Mouse (Mus musculus): Measurements from ENCODE around the gene 2510039O18Rik. TPM values are rescaled to one million over a fixed set of nuclear protein-coding genes. Genes with fewer than 3 reads are reported as not detected.

Gene 2510039O18Rik
- polyA plus RNA-seq, 1 experiment from 2014 or later, result 12.1 TPM

- Histone ChIP-seq H3K9ac (no peak overlapping the region), H3K4me2 (0 out of 2 replicates have a peak overlapping the region, but pooled peaks have one; percentile 24), H3K4me1 (replicated peaks) (peaks cover 56% of the 10 kb centered on the region), H3K9me3 (replicated peaks) (no peaks in the 10 kb centered on the region), H3K27ac (peak overlapping the region; percentile 82), H3K36me3 (no peaks in the 10 kb centered on the region), H3K27me3 (0 out of 2 replicates have a peak, but pooled peaks cover 4% of the 10 kb centered on the region), H3K4me3 (no peak overlapping the region)
- no peak for ATAC-seq (replicated peaks; ENCODE audit: insufficient number of reproducible peaks, insufficient read depth, low FRiP score, low read depth)
- WGBS, result 51% methylated on average over 6 of the region's 6 CpGs
Observed at GRCm38 (mm10) chr4:147962781-147963180, 22.1 kb downstream of the 2510039O18Rik start.

GRCm38 (mm10) chr4:147963623-147964022 lies 22.9 kb downstream of the 2510039O18Rik start:
- Histone ChIP-seq H3K9me3 (replicated peaks) (no peaks in the 10 kb centered on the region), H3K4me2 (peak overlapping the region; percentile 24; the same call in 1 of the 2 replicates), H3K4me1 (replicated peaks) (peaks cover 56% of the 10 kb centered on the region), H3K27ac (peak overlapping the region; percentile 82), H3K4me3 (no peak overlapping the region), H3K36me3 (no peaks in the 10 kb centered on the region), H3K27me3 (0 out of 2 replicates have a peak, but pooled peaks cover 4% of the 10 kb centered on the region), H3K9ac (no peak overlapping the region)
- ATAC-seq (replicated peaks; ENCODE audit: insufficient number of reproducible peaks, insufficient read depth, low FRiP score, low read depth), result peak; percentile 51
- 53% methylated on average over 15 of the region's 15 CpGs for WGBS

GRCm38 (mm10) chr4:147965712-147966111 lies 25.0 kb downstream of the 2510039O18Rik start:
- peak overlapping the region; percentile 34 for H3K4me2 ChIP-seq
- peak; percentile 73 for ATAC-seq (replicated peaks; ENCODE audit: insufficient number of reproducible peaks, insufficient read depth, low FRiP score, low read depth)
- H3K36me3 ChIP-seq, result no peaks in the 10 kb centered on the region
- H3K9me3 ChIP-seq (replicated peaks), result no peaks in the 10 kb centered on the region
- no peak overlapping the region for H3K4me3 ChIP-seq
- H3K27me3 ChIP-seq, result 0 out of 2 replicates have a peak, but pooled peaks cover 7% of the 10 kb centered on the region
- H3K9ac ChIP-seq, result no peak overlapping the region
- 33% methylated on average over 7 of the region's 7 CpGs for WGBS
- peak overlapping the region; percentile 81 for H3K27ac ChIP-seq
- H3K4me1 ChIP-seq (replicated peaks), result peaks cover 62% of the 10 kb centered on the region

GRCm38 (mm10) chr4:147968816-147969215 lies 28.1 kb downstream of the 2510039O18Rik start:
- ATAC-seq (replicated peaks; ENCODE audit: insufficient number of reproducible peaks, insufficient read depth, low FRiP score, low read depth), result no peak
- Histone ChIP-seq H3K4me2 (peak overlapping the region; percentile 55), H3K4me3 (peak overlapping the region; percentile 28; the same call in 1 of the 2 replicates), H3K9me3 (replicated peaks) (no peaks in the 10 kb centered on the region), H3K27ac (peak overlapping the region; percentile 97), H3K4me1 (replicated peaks) (peaks cover 45% of the 10 kb centered on the region), H3K9ac (peak overlapping the region; percentile 41; the same call in 1 of the 2 replicates), H3K27me3 (0 out of 2 replicates have a peak, but pooled peaks cover 7% of the 10 kb centered on the region), H3K36me3 (no peaks in the 10 kb centered on the region)
- 31% methylated on average over 2 of the region's 2 CpGs for WGBS

- Histone ChIP-seq H3K4me2 (peak overlapping the region; percentile 55), H3K4me3 (peak overlapping the region; percentile 28), H3K36me3 (no peaks in the 10 kb centered on the region), H3K9me3 (replicated peaks) (no peaks in the 10 kb centered on the region), H3K27me3 (0 out of 2 replicates have a peak, but pooled peaks cover 7% of the 10 kb centered on the region), H3K27ac (peak overlapping the region; percentile 97), H3K9ac (peak overlapping the region; percentile 41; the same call in 1 of the 2 replicates), H3K4me1 (replicated peaks) (peaks cover 40% of the 10 kb centered on the region)
- peak; percentile 81 for ATAC-seq (replicated peaks; ENCODE audit: insufficient number of reproducible peaks, insufficient read depth, low FRiP score, low read depth)
- 14% methylated on average over 9 of the region's 9 CpGs for WGBS
Observed at GRCm38 (mm10) chr4:147969337-147969736, 28.6 kb downstream of the 2510039O18Rik start.

GRCm38 (mm10) chr4:147976237-147976636 lies 35.5 kb downstream of the 2510039O18Rik start:
- Histone ChIP-seq H3K27me3 (0 out of 2 replicates have a peak, but pooled peaks cover 4% of the 10 kb centered on the region), H3K4me1 (replicated peaks) (peaks cover 9% of the 10 kb centered on the region), H3K9me3 (replicated peaks) (no peaks in the 10 kb centered on the region), H3K4me3 (no peak overlapping the region), H3K36me3 (no peaks in the 10 kb centered on the region), H3K9ac (no peak overlapping the region), H3K27ac (no peak overlapping the region), H3K4me2 (no peak overlapping the region)
- WGBS, result 44% methylated on average over 3 of the region's 3 CpGs
- ATAC-seq (replicated peaks; ENCODE audit: insufficient number of reproducible peaks, insufficient read depth, low FRiP score, low read depth), result no peak

- Histone ChIP-seq H3K9me3 (replicated peaks) (no peaks in the 10 kb centered on the region), H3K27ac (no peak overlapping the region), H3K4me2 (no peak overlapping the region), H3K4me1 (replicated peaks) (peaks cover 6% of the 10 kb centered on the region), H3K9ac (no peak overlapping the region), H3K36me3 (no peaks in the 10 kb centered on the region), H3K4me3 (no peak overlapping the region), H3K27me3 (0 out of 2 replicates have a peak, but pooled peaks cover 4% of the 10 kb centered on the region)
- WGBS, result 70% methylated on average over 4 of the region's 4 CpGs
- ATAC-seq (replicated peaks; ENCODE audit: insufficient number of reproducible peaks, insufficient read depth, low FRiP score, low read depth), result no peak
Observed at GRCm38 (mm10) chr4:147977726-147978125, 37.0 kb downstream of the 2510039O18Rik start.

GRCm38 (mm10) chr4:147978391-147978790 lies 37.7 kb downstream of the 2510039O18Rik start:
- Histone ChIP-seq H3K4me2 (no peak overlapping the region), H3K27me3 (0 out of 2 replicates have a peak, but pooled peaks cover 4% of the 10 kb centered on the region), H3K27ac (no peak overlapping the region), H3K9me3 (replicated peaks) (no peaks in the 10 kb centered on the region), H3K4me1 (replicated peaks) (peaks cover 6% of the 10 kb centered on the region), H3K9ac (no peak overlapping the region), H3K36me3 (no peaks in the 10 kb centered on the region), H3K4me3 (no peak overlapping the region)
- no peak for ATAC-seq (replicated peaks; ENCODE audit: insufficient number of reproducible peaks, insufficient read depth, low FRiP score, low read depth)
- WGBS, result 81% methylated on average over 6 of the region's 6 CpGs

GRCm38 (mm10) chr4:147979441-147979860 lies 38.8 kb downstream of the 2510039O18Rik start:
- ATAC-seq (replicated peaks; ENCODE audit: insufficient number of reproducible peaks, insufficient read depth, low FRiP score, low read depth), result peak; percentile 86
- WGBS, result 41% methylated on average over 7 of the region's 7 CpGs
- Histone ChIP-seq H3K27me3 (0 out of 2 replicates have a peak, but pooled peaks cover 4% of the 10 kb centered on the region), H3K27ac (peak overlapping the region; percentile 81), H3K4me2 (no peak overlapping the region), H3K9me3 (replicated peaks) (no peaks in the 10 kb centered on the region), H3K36me3 (no peaks in the 10 kb centered on the region), H3K4me3 (no peak overlapping the region), H3K4me1 (replicated peaks) (peaks cover 6% of the 10 kb centered on the region), H3K9ac (no peak overlapping the region)

GRCm38 (mm10) chr4:147985205-147986132 lies 44.8 kb downstream of the 2510039O18Rik start, which contains the start of gene Nppb:
TSS of gene Nppb (plus strand) at chr4:147985788.
- Histone ChIP-seq H3K36me3 (no peaks in the 10 kb centered on the region), H3K4me2 (peak within 1 kb of the TSS; percentile 61), H3K4me1 (replicated peaks) (peaks cover 14% of the 10 kb centered on the region), H3K9ac (peak within 1 kb of the TSS; percentile 54), H3K27ac (peak within 1 kb of the TSS; percentile 81), H3K9me3 (replicated peaks) (no peaks in the 10 kb centered on the region), H3K27me3 (0 out of 2 replicates have a peak, but pooled peaks cover 3% of the 10 kb centered on the region), H3K4me3 (peak within 1 kb of the TSS; percentile 49)
- peak; percentile 90 for ATAC-seq (replicated peaks; ENCODE audit: insufficient number of reproducible peaks, insufficient read depth, low FRiP score, low read depth)
- WGBS, result 12% methylated on average over 20 of the region's 20 CpGs

- no peaks in the 10 kb centered on the region for H3K9me3 ChIP-seq (replicated peaks)
- ATAC-seq (replicated peaks; ENCODE audit: insufficient number of reproducible peaks, insufficient read depth, low FRiP score, low read depth), result no peak
- H3K4me2 ChIP-seq, result no peak overlapping the region
- no peaks in the 10 kb centered on the region; the same call in 1 of the 2 replicates for H3K27me3 ChIP-seq
- no peaks in the 10 kb centered on the region for H3K4me1 ChIP-seq (replicated peaks)
- 63% methylated on average over 7 of the region's 7 CpGs for WGBS
- no peak overlapping the region for H3K4me3 ChIP-seq
- no peak overlapping the region for H3K27ac ChIP-seq
- no peak overlapping the region for H3K9ac ChIP-seq
- no peaks in the 10 kb centered on the region for H3K36me3 ChIP-seq
Observed at GRCm38 (mm10) chr4:147993571-147994095, 52.9 kb downstream of the 2510039O18Rik start.
